Comparison of ENCODE assay signal across 28 mouse cellular contexts in the genomic region with DNA sequence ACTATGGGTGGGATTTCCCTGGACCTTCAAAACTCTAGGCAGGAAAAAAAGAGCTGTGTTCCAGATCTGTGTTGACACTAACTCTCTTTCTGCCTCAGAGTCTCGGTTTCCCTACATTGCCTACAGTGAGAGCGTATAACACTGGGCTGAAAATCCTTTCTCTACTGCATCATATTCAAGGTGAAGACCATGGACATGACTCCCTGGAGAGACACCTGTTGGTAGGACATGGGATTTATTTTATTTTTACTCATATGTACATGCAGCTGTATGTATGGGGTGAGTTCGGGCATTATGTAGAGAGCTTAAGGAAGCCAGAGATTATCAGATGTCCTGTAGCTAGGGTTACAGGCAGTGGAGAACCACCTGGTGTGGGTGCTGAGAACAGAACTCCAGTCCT. TPM values are rescaled to one million over a fixed set of nuclear protein-coding genes. Genes with fewer than 3 reads are reported as not detected.
A peak's percentile ranks its signal among the peaks of the same experiment; 100 is the strongest.
DNase-seq lines count a peak whose midpoint lies in the region; ATAC-seq and TF ChIP-seq lines count a peak whose summit lies in the region.
"Had no signal": no experiment of that assay in that cellular context is flagged by ENCODE, and none has a peak within 500 bp of the region (broad histone marks: within the 10 kb centered on the region; RNA-seq: fewer than 3 reads in every experiment).

No protein-coding gene starts in this region.

- no peak overlapping the region for H3K9ac ChIP-seq in heart, postnatal 0 days (replicated peaks; ENCODE audit: low read depth, low read length)
- no peak overlapping the region for H3K9ac ChIP-seq in liver, postnatal 0 days (replicated peaks)
- no peak overlapping the region for H3K9ac ChIP-seq in liver, embryonic 12.5 days
- H3K9ac ChIP-seq in midbrain, embryonic 11.5 days (ENCODE audit: low read length) = no peak overlapping the region
- H3K9ac ChIP-seq in midbrain, embryonic 15.5 days = no peak overlapping the region
- H3K9ac ChIP-seq in stomach, postnatal 0 days (ENCODE audit: low read length) = no peak overlapping the region
- H3K9ac ChIP-seq: embryonic facial prominence, embryonic 13.5 days; forebrain, embryonic 12.5 days; forebrain, embryonic 15.5 days; heart, embryonic 13.5 days; hindbrain, embryonic 12.5 days; hindbrain, embryonic 15.5 days had no signal

- 72% methylated on average over 3 of the region's 3 CpGs for WGBS in heart, postnatal 0 days
- 83% methylated on average over 3 of the region's 3 CpGs for WGBS in heart, embryonic 10.5 days
- WGBS in liver, postnatal 0 days (ENCODE audit: insufficient replicate concordance) = 65% methylated on average over 3 of the region's 3 CpGs
- WGBS in liver, embryonic 12.5 days (ENCODE audit: insufficient replicate concordance) = 68% methylated on average over 3 of the region's 3 CpGs
- WGBS in midbrain, embryonic 11.5 days = 90% methylated on average over 3 of the region's 3 CpGs
- 87% methylated on average over 3 of the region's 3 CpGs for WGBS in midbrain, embryonic 15.5 days
- WGBS in stomach, postnatal 0 days = 83% methylated on average over 3 of the region's 3 CpGs

- H3K27ac ChIP-seq in heart, postnatal 0 days (ENCODE audit: low read depth) = no peak overlapping the region
- no peak overlapping the region for H3K27ac ChIP-seq in heart, embryonic 10.5 days
- no peak overlapping the region for H3K27ac ChIP-seq in liver, postnatal 0 days (ENCODE audit: low read depth)
- no peak overlapping the region for H3K27ac ChIP-seq in liver, embryonic 12.5 days
- H3K27ac ChIP-seq in midbrain, embryonic 11.5 days (ENCODE audit: low read depth, low read length) = no peak overlapping the region
- no peak overlapping the region for H3K27ac ChIP-seq in midbrain, embryonic 15.5 days
- H3K27ac ChIP-seq in stomach, postnatal 0 days (replicated peaks) = no peak overlapping the region
- H3K27ac ChIP-seq: embryonic facial prominence, embryonic 10.5 days; embryonic facial prominence, embryonic 13.5 days; forebrain, embryonic 12.5 days; forebrain, embryonic 15.5 days; heart, embryonic 13.5 days; hindbrain, embryonic 12.5 days; hindbrain, embryonic 15.5 days had no signal

- no peaks in the 10 kb centered on the region for H3K27me3 ChIP-seq in heart, postnatal 0 days (ENCODE audit: control insufficient read depth, insufficient read depth, low read length)
- no peaks in the 10 kb centered on the region for H3K27me3 ChIP-seq in heart, embryonic 10.5 days (ENCODE audit: insufficient read depth, poor library complexity, severe bottlenecking)
- H3K27me3 ChIP-seq in liver, postnatal 0 days (ENCODE audit: insufficient read depth, low read length) = no peaks in the 10 kb centered on the region
- H3K27me3 ChIP-seq in liver, embryonic 12.5 days (replicated peaks) = no peaks in the 10 kb centered on the region
- H3K27me3 ChIP-seq in midbrain, embryonic 11.5 days (ENCODE audit: control insufficient read depth, insufficient read depth, low read length) = no peaks in the 10 kb centered on the region
- no peaks in the 10 kb centered on the region for H3K27me3 ChIP-seq in midbrain, embryonic 15.5 days (replicated peaks)
- no peaks in the 10 kb centered on the region for H3K27me3 ChIP-seq in stomach, postnatal 0 days (ENCODE audit: control insufficient read depth, insufficient read depth, low read length)
- H3K27me3 ChIP-seq: embryonic facial prominence, embryonic 13.5 days; forebrain, embryonic 12.5 days; forebrain, embryonic 15.5 days; heart, embryonic 13.5 days; hindbrain, embryonic 12.5 days; hindbrain, embryonic 15.5 days had no signal

- no peak for DNase-seq in heart, postnatal 0 days (ENCODE audit: low spot score)
- no peak for DNase-seq in heart, embryonic 10.5 days (ENCODE audit: low spot score)
- no peak for DNase-seq in liver, postnatal 0 days
- peak; percentile 39 for DNase-seq in midbrain, embryonic 11.5 days (ENCODE audit: low spot score, missing footprints)
- DNase-seq in stomach, postnatal 0 days (ENCODE audit: low spot score) = no peak
- DNase-seq in thymus, postnatal 25 days = no peak
- DNase-seq: adrenal gland, adult 2 months; adrenal gland, postnatal 14 days; B cell, adult 2 months; cerebellum, adult 11-12 months; cerebellum, adult 8-10 months; cerebellum, postnatal 10 days; cerebellum, postnatal 36 days; embryo, embryonic 11 days; gastrocnemius, postnatal 25 days; heart, adult 18-20 months had no signal

- no peak for ATAC-seq in heart, postnatal 0 days (ENCODE audit: insufficient read depth, low read depth)
- ATAC-seq in liver, postnatal 0 days = no peak
- ATAC-seq in liver, embryonic 12.5 days = no peak
- ATAC-seq in midbrain, embryonic 11.5 days (ENCODE audit: low FRiP score) = no peak
- ATAC-seq in midbrain, embryonic 15.5 days (replicated peaks) = no peak
- ATAC-seq in stomach, postnatal 0 days (ENCODE audit: low FRiP score, low TSS enrichment) = no peak
- ATAC-seq: forebrain, embryonic 15.5 days had no signal

- no peak for TF ChIP-seq EP300 in heart, postnatal 0 days (IDR thresholded peaks at IDR 0.05; ENCODE audit: low read depth)
- no peak for TF ChIP-seq EP300 in liver, postnatal 0 days (IDR thresholded peaks at IDR 0.05; ENCODE audit: low read depth)
- no peak for TF ChIP-seq EP300 in stomach, postnatal 0 days (optimal IDR thresholded peaks at IDR 0.05)

- no peaks in the 10 kb centered on the region for H3K4me1 ChIP-seq in heart, postnatal 0 days (ENCODE audit: control insufficient read depth, insufficient read depth)
- H3K4me1 ChIP-seq in heart, embryonic 10.5 days = no peaks in the 10 kb centered on the region
- no peaks in the 10 kb centered on the region for H3K4me1 ChIP-seq in liver, postnatal 0 days (ENCODE audit: insufficient read depth)
- H3K4me1 ChIP-seq in liver, embryonic 12.5 days = no peaks in the 10 kb centered on the region
- H3K4me1 ChIP-seq in midbrain, embryonic 11.5 days (ENCODE audit: control insufficient read depth, insufficient read depth, low read length) = no peaks in the 10 kb centered on the region
- H3K4me1 ChIP-seq in midbrain, embryonic 15.5 days = no peaks in the 10 kb centered on the region
- no peaks in the 10 kb centered on the region for H3K4me1 ChIP-seq in stomach, postnatal 0 days (replicated peaks; ENCODE audit: control insufficient read depth, insufficient read depth)
- H3K4me1 ChIP-seq: forebrain, embryonic 12.5 days; forebrain, embryonic 15.5 days; heart, embryonic 13.5 days; hindbrain, embryonic 12.5 days; hindbrain, embryonic 15.5 days had no signal

- H3K4me2 ChIP-seq in heart, postnatal 0 days (ENCODE audit: low read depth, low read length) = no peak overlapping the region
- no peak overlapping the region for H3K4me2 ChIP-seq in liver, postnatal 0 days (ENCODE audit: low read depth, low read length)
- no peak overlapping the region for H3K4me2 ChIP-seq in liver, embryonic 12.5 days
- no peak overlapping the region for H3K4me2 ChIP-seq in midbrain, embryonic 11.5 days
- H3K4me2 ChIP-seq in midbrain, embryonic 15.5 days = no peak overlapping the region
- H3K4me2 ChIP-seq in stomach, postnatal 0 days (replicated peaks; ENCODE audit: low read depth) = no peak overlapping the region
- H3K4me2 ChIP-seq: embryonic facial prominence, embryonic 13.5 days; forebrain, embryonic 12.5 days; forebrain, embryonic 15.5 days; heart, embryonic 13.5 days; hindbrain, embryonic 12.5 days; hindbrain, embryonic 15.5 days had no signal

- H3K9me3 ChIP-seq in heart, postnatal 0 days (replicated peaks; ENCODE audit: control insufficient read depth, low read length) = peaks cover 8% of the 10 kb centered on the region
- no peaks in the 10 kb centered on the region for H3K9me3 ChIP-seq in heart, embryonic 10.5 days
- no peaks in the 10 kb centered on the region for H3K9me3 ChIP-seq in liver, postnatal 0 days (ENCODE audit: low read length)
- no peaks in the 10 kb centered on the region for H3K9me3 ChIP-seq in liver, embryonic 12.5 days (replicated peaks)
- no peaks in the 10 kb centered on the region for H3K9me3 ChIP-seq in midbrain, embryonic 11.5 days (ENCODE audit: control insufficient read depth, low read length)
- H3K9me3 ChIP-seq in midbrain, embryonic 15.5 days = no peaks in the 10 kb centered on the region
- no peaks in the 10 kb centered on the region for H3K9me3 ChIP-seq in stomach, postnatal 0 days (ENCODE audit: control insufficient read depth, low read length)
- H3K9me3 ChIP-seq: embryonic facial prominence, embryonic 13.5 days; forebrain, embryonic 12.5 days; forebrain, embryonic 15.5 days; hindbrain, embryonic 12.5 days; hindbrain, embryonic 15.5 days had no signal

- H3K36me3 ChIP-seq in heart, postnatal 0 days (replicated peaks; ENCODE audit: control insufficient read depth, insufficient read depth, low read length) = no peaks in the 10 kb centered on the region
- peaks cover 28% of the 10 kb centered on the region; the same call in 1 of the 2 replicates for H3K36me3 ChIP-seq in heart, embryonic 10.5 days
- H3K36me3 ChIP-seq in liver, postnatal 0 days (replicated peaks; ENCODE audit: insufficient read depth, low read length) = no peaks in the 10 kb centered on the region
- H3K36me3 ChIP-seq in liver, embryonic 12.5 days = no peaks in the 10 kb centered on the region
- no peaks in the 10 kb centered on the region for H3K36me3 ChIP-seq in midbrain, embryonic 11.5 days (ENCODE audit: control insufficient read depth, insufficient read depth, low read length)
- no peaks in the 10 kb centered on the region for H3K36me3 ChIP-seq in midbrain, embryonic 15.5 days (replicated peaks)
- H3K36me3 ChIP-seq in stomach, postnatal 0 days (ENCODE audit: control insufficient read depth, insufficient read depth, low read length) = no peaks in the 10 kb centered on the region
- H3K36me3 ChIP-seq: forebrain, embryonic 12.5 days; forebrain, embryonic 15.5 days; hindbrain, embryonic 15.5 days had no signal

- no peak overlapping the region for H3K4me3 ChIP-seq in heart, postnatal 0 days (ENCODE audit: low read depth, low read length)
- H3K4me3 ChIP-seq in heart, embryonic 10.5 days = no peak overlapping the region
- H3K4me3 ChIP-seq in liver, postnatal 0 days (ENCODE audit: low read depth, low read length) = no peak overlapping the region
- no peak overlapping the region for H3K4me3 ChIP-seq in liver, embryonic 12.5 days
- H3K4me3 ChIP-seq in midbrain, embryonic 11.5 days (ENCODE audit: low read depth, low read length) = no peak overlapping the region
- H3K4me3 ChIP-seq in midbrain, embryonic 15.5 days = no peak overlapping the region
- no peak overlapping the region for H3K4me3 ChIP-seq in stomach, postnatal 0 days (ENCODE audit: low read depth, low read length)
- H3K4me3 ChIP-seq: embryonic facial prominence, embryonic 10.5 days; embryonic facial prominence, embryonic 13.5 days; erythroblast, embryonic 14.5 days; forebrain, embryonic 12.5 days; forebrain, embryonic 15.5 days; heart, embryonic 13.5 days; hindbrain, embryonic 12.5 days; hindbrain, embryonic 15.5 days had no signal

- peak; percentile 18 for TF ChIP-seq CTCF in heart, postnatal 0 days (IDR thresholded peaks at IDR 0.05; ENCODE audit: low read depth)
- peak; percentile 11; the same call in 1 of the 2 replicates for TF ChIP-seq CTCF in liver, postnatal 0 days (IDR thresholded peaks at IDR 0.05; ENCODE audit: low read depth)
- peak; percentile 44 for TF ChIP-seq CTCF in stomach, postnatal 0 days (IDR thresholded peaks at IDR 0.05; ENCODE audit: low read depth)

RNA-seq across cellular contexts. Expression of a gene that starts 50.0 kb away (rescaled TPM):
- 8.1 and 9.9 TPM in 2 replicates for total RNA-seq in heart, postnatal 0 days (2014; rRNA removed; ENCODE audit: low replicate concordance)
- 4.1 and 5.4 TPM in 2 replicates for polyA plus RNA-seq in heart, postnatal 0 days (2015; fragmentation: Nextera tagmentation; extraction: Ambion mirVana)
- polyA plus RNA-seq in heart, embryonic 10.5 days (2016; fragmentation: Nextera tagmentation; extraction: Ambion mirVana) = 29.8 and 50.3 TPM in 2 replicates
- polyA plus RNA-seq in liver, postnatal 0 days (2015; fragmentation: Nextera tagmentation; extraction: Ambion mirVana) = 0.12 TPM in 1 of 2 replicates, not detected in the other
- 2.6 and 4.0 TPM in 2 replicates for polyA plus RNA-seq in liver, embryonic 12.5 days (2016; fragmentation: Nextera tagmentation; extraction: Ambion mirVana)
- 18.8 and 21.9 TPM in 2 replicates for polyA plus RNA-seq in midbrain, embryonic 11.5 days (2014; fragmentation: Nextera tagmentation; extraction: Ambion mirVana)
- polyA plus RNA-seq in midbrain, embryonic 15.5 days (2015; fragmentation: Nextera tagmentation; extraction: Ambion mirVana) = 31.6 and 34.3 TPM in 2 replicates
- 2.9 and 3.5 TPM in 2 replicates for polyA plus RNA-seq in stomach, postnatal 0 days (2015; fragmentation: Nextera tagmentation; extraction: Ambion mirVana)
- total RNA-seq: adrenal gland, adult 2 months; heart, adult 18-20 months; hematopoietic stem cell, adult 5-6 weeks; MEL had no signal
